Mouse (Mus musculus) telencephalon, adult 2 months (tissue): ENCODE measurements at regions not wholly inside any gene's neighbourhood (a gene's known extent, or its start where the extent isn't known, plus 50 kb on each side); places are given as distances from the start of the nearest gene placed in this dataset.

Source experiments
- DNase-seq: peaks from one replicate; pipeline ENCODE4 v3.0.0-alpha.2; 2011; ENCODE audit warnings: low read depth, low spot score

DNA sequence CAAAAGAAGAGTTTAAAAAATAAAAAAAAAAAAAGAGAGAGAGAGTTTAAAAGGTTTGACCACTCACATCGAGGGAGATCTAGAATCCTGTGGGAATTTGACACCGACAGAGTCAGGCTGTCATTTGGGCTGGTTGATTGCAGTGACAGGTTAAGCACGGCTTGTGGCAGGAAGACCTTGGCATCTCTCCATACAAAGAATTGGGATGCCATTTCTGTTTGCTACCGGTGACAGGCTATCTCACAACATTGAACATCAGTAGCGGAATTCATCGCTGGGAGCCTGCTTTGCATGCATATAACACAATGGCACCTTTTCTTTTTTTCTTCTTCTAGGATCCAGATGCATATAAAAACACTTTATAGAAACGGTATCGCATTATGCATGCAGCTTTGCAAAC is 53.7 kb upstream of the Gm26657 start:
- no peak for DNase-seq

DNA sequence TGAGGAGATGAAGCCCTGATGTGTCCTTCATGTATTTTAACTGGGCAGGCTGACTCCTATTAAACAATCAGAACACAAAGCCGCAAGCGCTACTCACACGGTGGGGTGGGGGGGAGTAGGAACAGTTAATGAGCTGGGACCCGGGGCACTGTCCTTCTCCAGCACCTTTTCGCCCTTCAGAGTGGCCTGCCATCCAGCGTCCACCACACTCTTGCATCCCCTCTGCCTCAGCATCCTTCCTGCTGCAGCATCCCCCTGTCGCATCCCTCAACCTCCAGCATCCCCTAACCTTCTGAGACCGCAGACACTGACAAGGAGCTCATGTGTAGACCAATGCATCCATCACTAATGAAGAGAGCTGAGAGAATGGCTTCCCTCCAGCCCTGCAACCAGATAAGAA is 54.2 kb upstream of the Gm26657 start:
- DNase-seq: no peak

DNA sequence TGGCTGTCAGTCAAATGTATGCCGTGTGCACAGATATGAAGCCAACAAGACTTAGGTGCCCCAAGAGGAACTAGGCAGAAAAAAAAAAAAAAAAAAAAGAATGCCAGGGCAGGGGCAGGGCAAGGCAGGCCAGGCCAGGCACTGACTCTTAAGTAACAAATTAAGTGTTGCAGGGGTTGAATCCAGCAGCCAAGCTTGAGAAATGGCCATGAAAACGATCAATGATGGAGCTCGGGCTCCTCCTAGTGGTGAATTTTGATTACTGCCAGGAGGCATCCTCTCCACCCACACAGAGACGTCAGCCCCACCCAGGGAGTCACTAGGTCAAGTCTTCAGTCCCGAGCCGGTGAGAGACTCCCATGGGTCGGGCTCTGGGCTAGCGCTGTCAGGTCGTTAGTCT is 54.7 kb upstream of the Gm26657 start:
- peak; percentile 48 for DNase-seq

DNA sequence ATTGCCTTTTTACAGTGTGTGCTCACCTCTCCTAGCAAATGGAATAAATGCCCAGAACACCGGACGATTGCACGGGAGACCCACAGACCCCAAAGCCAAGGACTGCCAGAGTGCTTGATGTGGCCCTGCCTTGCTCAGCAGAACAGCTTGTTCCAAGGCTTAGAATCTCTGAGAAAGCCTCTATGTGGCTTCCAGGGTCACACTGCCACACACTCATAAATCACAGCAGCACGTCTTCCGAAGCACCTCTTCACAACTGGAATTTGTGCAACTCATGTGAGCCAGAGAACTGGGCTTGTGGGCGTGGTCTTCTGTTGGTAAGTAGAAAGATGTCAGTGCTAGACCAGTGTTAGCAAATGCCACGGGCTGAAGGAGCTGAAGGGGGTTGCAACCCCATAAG is 55.8 kb upstream of the Gm26657 start:
- DNase-seq: no peak

DNA sequence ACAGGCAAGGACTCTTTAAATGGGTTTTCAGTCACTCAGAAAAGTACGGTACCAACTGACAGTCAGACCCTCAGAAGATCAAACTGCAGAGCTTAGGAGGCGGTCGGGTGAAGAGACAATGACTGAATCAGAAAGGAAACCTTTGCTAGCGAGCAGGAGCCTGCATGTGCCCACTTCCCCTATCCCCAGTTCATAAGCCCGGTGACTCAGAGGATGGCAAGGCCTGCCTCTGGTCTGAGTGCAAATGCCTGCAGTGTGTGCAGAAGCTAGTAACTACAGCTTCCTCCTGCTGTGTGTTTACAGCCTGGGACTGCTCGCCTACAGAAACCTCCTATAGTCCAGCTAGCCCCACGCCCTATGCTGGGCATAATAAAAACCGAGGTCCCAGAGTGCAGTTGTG is 58.7 kb upstream of the Gm26657 start:
- no peak for DNase-seq

DNA sequence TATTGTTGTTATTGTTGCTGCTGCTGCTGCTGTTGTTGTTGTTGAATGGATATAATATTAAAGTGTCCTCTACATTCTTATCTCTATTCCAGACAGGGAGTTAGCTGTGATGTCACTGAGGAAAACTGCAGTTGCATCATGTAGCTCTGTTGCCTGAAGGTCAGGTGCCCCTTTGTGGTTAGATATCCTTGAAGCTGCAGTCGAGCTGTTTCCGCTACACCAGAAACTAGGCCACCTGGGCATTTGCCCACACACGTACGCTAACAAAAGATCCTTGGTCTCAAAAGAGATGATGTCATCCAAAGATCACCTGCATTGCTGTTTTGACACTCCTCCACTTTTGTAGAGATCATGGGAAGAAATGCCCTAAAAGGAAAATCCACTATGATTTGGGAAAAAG is 66.0 kb upstream of the Gm26657 start:
- no peak for DNase-seq

DNA sequence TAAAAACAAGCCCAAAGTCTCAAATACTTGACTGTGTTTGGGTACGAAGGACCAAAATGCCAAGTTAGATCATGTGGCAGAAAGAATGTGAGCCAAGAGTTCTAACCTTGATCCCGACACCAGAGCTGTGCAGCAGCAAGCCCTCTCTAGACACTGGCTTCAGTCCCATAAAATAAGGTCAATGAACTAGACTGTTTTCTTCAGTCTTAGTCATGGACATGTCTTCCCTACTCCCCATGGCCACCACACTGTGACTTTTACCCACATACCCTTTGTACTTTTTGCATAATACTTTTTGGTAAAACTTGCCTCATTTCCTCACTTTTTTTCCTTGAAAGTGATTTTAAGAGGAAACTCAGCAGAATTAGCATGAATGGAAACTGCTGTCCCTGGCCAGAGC is 74.9 kb upstream of the Gm26657 start:
- no peak for DNase-seq

DNA sequence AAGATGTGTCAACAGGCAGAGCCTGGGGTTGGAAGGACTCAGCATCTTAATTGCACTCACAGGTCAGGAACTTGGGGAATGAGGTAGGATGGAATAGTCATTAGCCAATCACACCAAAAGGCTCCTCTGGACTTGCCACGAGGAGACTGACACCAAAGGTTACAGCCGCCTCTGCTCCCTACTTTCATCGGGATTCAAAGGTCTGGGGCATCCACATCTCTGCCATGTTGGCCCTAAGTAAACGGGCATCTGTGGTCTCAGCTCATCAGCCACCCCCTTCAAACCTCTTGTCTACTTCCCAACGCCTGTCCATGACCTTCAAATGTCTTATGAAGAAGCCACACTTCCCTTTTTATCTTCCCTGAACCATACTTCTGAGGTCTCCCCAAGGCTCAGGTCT is 78.1 kb upstream of the Gm26657 start:
- no peak for DNase-seq

DNA sequence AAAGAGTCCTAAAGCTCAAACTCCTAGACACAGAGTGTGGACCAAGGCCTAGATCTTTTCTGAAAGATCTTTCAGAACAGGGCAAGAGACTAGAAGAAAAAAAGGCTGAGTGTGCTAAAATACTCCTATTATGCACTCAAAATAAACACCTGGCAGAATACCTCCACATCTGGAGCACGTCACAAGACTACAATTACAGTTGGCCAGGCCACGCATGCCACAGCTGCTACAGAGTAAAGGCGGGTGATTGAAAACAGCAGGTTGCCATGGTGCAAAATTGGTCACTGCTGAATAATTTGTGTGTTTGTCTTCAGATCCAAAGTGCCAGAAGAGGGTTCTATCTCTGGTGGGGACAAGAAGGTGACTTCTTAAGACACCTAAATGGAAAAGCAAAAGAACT is 82.8 kb upstream of the Gm26657 start:
- no peak for DNase-seq

DNA sequence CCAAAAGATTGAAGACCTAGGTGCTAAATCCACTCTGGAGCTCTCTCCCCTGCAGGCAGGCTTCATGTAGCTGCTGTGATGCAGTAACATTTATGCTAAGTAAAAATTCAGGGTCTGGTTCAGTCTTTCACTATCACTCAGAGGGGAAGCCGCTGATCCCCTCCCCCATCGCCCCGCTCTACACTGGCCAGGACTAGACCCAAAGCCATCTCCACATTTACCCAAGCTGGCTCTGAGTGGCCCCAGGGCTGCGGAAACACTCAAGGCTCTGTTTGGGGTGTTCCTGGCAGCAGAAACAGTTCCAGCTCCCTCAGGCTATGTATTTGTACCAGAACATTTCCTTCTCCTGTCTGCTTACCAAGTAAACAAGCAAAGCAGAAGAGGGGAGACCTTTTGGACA is 85.5 kb upstream of the Gm26657 start:
- no peak for DNase-seq

DNA sequence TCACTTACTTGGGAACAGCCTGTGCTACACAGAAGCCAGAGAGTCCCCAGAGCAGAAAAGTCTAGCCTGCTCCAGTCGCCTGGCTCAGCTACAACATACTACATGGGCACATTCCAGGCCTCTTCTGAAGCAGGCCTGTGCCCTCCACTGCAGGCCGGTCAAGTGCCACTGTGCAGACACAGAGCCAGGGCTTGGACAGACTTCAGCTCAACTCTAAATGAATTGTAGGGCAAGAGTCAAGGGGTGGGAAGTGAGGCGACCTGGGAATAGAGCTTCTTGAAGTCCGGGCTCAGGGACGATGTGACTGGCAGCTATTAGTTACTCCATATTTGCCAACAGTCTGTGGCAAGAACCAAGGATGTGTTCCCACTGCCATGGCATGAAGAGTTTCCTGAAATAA is 87.1 kb upstream of the Gm26657 start:
- DNase-seq: no peak

DNA sequence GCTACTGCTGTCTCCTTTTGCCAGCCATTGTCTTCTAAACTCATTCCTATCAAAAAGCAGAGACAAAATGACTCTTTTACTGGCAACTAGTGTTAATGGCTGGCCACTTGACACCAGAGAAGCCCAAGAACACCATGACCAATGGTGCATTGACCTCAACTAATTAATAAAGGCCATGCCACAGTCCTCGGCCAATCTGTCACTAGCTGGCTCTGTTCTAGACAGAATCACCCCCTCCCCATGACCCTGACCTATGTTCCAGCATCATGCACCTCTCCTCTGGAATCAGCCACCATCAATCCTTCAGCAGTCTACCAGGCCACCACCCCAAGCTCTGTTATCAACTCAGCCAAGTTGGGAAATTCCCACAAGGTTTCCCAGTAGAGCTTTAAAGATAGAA is 90.1 kb upstream of the Gm26657 start:
- DNase-seq: no peak

DNA sequence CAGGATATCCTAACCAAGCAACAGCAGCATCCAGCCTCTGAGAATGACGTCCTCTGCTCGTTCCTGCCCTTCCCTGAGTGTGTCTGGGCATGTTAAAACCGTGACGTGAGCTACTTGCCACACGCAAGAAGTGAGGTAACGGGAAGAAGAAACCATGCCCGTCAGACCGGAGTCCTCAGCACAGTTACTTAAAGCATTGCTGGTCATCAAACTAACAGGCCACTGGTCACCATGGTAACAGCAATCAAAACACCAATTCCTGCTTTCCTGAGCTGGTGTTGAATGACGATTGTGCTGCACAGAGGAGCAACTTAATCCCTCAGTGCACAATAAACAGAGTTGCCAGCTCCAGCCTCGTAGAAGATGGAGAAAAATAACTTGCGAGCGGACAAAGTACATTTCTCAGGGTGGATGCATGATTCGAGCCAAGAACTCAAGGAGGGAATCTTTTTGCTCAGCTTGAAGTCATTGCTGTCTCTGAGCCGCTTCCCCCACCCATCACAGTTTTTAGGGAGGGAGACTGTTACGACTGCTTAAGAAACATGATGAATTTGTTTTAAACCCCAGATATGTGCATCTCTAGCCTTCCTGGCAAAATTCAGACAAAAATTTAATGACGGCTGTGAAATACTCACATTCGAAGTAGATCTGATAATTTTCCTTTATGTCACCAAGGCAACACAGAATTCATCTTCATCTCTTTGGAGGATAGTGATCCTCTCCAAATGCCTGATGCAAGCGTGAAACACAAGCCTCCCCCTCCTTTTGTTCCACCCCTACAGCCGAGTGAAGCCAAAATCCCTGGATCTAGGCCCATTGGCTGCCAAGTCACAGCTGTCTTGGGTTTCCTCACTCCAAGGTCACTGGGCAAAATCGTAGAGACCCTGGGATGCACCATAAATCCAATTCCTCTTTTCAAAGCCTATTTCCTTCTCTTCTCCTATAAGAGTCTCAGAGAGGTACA is 95.6 kb upstream of the Gm26657 start:
- peak; percentile 36 for DNase-seq

DNA sequence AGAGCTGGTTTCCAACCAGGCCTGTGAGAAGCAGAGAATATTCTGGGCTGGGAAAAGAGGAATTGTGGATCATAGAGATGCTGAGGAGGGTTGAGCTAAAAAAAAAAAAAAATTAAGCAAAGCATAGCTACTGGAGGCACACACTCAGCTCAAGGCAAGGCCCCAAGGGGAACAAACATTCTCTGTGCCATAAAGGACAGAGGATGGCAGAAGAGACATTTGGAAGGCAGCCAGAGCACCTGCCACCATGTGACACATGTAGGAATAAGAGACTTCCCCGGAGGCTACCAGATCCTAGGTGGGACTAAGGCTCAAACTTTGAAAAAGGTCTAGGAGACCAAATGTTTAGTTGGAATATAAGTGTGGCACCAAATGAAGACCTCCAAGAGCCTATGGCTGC is 96.4 kb upstream of the Gm26657 start:
- DNase-seq: no peak

DNA sequence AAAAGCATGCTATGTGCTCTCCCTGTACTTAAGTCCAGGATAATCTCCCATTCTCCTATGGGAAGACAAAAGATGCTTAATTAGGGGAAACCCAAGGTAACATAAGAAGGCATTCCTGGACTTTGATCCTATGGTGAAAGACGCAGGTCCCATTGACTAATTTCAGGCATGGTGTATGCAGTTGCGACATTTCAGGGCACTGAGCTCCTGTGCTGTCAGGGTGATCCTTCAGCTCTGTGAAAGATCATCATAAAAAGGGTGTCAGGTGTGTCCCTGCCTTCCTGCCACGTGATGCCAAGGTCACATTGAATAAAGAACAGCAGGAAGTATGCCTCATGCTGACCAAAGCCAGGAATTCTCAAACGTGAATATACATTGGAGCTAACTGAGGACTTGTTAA is 100.2 kb upstream of the Gm26657 start:
- no peak for DNase-seq

DNA sequence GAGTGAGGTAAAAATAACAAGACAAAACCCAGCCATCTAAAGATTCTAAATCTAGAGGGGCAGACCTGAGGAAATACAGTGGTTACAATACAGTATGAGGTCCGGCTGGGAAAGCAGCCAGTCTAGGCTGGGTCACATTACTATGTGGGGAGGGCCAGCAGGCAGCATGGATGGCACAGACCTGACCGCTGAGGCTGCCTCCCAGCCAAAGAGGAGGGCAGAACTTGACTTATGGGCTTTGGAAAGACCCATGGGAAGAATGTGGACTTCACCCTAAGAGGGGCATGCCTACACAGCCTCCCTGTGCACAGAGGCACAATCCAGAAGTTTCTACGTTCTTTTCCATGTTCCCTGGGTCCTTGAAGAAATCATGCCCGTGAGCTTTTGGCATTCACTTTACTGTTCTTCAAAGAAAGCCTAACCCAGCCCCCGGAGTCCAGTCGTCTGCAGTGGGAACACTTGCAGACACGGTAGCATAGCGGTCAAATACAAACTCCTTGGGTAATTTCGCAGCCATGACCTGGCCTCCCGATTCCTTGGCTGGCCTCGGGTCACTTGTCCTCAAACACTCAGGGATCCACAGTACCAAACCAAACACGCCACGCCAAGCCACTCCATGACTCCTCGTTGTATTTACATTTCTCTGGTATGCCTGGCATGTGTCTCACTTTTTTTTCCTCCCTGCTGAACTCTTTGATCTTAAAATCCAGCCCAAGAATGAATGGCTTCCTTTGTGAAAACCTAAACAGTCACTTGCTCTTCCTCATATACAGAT is 101.0 kb upstream of the Gm26657 start:
- DNase-seq: no peak

DNA sequence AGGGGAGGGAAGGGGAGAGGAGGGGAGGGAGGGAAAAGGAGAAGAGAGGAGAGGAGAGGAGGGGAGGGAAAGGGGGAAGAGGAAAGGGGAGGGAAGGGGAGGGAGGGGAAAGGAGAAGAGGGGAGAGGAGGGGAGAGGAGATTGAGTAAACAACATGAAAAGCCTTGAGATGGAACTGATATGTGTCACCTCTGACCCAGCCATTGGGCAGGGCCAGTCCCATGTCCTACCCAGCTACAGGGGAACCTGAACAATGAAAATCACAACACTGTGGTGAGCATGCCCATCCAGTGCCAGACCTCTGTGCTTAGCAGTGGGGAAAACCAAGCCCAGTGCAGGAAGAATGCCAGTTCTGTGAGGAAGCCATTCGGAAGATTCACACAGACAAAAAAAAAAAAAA is 103.6 kb upstream of the Gm26657 start:
- DNase-seq: no peak

DNA sequence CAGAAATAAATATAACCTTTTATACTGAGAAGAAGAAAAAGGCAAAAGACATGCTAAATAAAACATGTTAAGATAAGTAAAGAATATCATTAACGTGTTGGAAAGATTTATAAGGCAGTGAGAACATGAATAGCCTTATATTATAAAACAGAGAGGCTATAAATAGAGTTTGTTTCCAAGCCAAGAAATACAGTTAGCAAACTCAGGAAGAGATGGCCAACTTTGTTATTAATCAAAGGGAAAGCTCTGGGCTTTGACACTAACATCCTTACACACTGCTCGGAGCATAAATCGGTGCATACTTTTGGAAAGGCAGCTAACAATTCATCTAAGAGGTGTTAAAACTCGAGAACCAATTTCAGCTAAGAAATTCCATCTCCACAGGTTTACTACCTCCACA is 106.3 kb upstream of the Gm26657 start:
- DNase-seq: no peak

DNA sequence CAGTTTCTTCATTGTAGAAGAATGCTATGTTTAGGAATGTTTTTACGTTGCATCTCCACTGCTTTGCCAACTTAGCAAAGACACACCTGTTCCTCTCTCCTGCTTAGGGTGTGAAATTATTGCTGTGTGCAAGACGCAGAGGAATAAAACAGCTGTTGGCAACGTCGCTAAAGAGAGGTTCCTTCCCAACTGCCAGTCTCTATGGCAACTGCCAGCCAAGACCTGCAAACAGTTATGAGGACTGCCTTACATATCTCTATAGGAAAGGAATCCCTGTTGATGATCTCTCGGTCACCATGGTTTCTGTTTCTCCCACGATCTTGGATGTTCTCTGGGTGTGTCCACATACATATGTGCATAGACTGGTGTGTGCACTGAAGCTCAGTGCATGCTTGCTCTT is 109.6 kb upstream of the Gm26657 start:
- DNase-seq: peak; percentile 53

DNA sequence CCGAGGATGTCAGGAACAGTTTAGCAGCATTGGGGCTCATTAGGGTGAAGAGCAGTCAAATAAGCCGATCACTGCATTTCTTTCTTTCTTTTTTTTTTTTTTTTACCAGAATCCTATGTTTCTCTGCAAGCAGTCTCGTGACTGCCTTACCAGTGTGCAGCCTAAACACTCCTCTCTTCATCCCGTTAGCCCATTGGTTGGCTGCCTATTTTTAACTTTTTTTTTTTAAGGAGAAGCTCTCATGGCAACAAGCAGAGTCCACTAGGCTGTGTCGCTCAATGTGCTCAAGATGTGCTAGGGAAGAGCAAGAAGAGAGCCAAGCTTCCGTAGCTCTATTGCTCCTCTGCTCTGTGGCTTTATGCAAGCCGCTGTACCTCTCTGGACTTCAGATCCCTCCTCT is 112.7 kb upstream of the Gm26657 start:
- no peak for DNase-seq

DNA sequence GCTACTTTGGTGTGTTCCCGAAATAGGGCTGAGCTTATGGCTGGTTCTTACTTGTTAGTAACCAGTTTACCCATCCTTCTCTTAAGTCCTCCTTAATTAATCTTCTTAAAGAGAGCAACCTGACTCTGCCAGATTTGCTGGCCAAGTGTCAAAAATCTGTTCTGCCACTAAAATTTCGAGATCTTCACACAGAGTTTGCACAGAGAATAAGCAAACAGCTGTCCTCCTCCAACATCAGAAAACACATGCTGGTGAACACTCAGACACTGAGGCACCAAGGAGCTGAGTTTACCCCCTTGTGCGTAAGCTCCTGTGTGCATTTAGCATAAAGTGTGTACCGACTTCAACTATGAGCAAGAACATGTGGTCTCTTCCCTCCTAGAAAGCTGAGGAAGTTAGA is 118.1 kb upstream of the Gm26657 start:
- no peak for DNase-seq

DNA sequence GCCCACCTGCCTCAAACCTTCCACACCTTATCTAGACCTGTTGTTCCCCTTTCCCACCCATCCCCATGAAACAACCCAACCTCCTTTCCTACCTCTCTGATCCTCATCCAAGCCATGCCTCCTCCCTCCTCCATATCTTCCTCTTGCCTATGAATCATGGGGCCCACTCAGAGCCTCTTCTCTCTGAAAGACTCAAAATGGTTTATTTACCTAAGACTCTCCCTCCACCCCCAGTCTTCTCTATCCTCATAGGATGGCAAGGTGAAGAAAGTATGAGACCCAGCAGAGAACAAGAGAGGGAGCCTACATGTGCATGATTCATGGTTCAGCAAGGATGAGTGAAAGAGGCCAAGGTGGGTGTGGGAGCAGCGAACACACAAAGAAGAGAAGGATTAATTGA is 118.5 kb upstream of the Gm26657 start:
- DNase-seq: no peak

DNA sequence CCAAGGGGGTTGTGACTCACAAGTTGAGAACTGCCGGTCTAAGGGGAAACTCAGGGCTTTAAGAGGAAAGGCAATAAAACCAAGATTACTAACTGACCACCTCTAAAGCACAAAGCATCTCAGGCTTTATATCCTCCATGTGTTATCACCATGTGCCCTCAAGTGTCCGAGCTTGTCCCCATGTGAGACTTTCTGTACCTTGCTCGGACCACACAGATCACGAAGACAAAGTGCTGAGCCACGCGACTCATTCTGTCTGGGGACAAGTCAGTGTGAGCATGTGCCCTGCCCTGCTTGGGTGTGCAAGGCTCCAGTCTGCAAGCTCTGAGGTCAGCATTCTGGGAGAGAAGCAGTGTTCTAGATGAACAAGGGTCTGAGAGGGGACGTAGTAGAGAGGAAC is 119.2 kb upstream of the Gm26657 start:
- DNase-seq: no peak
